Mouse (Mus musculus) leukemia stem cell, adult 10-12 weeks (primary cell): ENCODE data around the gene Spata31. TPM values are rescaled to one million over a fixed set of nuclear protein-coding genes. Genes with fewer than 3 reads are reported as not detected.

Experiments
- polyA plus RNA-seq: library from polyadenylated mRNA; stranded (reverse); fragments of >175 nt; gene quantifications from 2 replicates; pipeline ENCODE4 v1.2.3, GENCODE M21; 2012; ENCODE audit warnings: low replicate concordance

Gene Spata31
- polyA plus RNA-seq: not detected in 2 replicates

GRCm38 (mm10) chr13:64917191-64917590 lies at the start of gene Spata31:
TSS of gene Spata31 (plus strand) at chr13:64917406.

GRCm38 (mm10) chr13:64903585-64904208 lies 13.5 kb upstream of the Spata31 start, which contains the start of gene Cntnap3:
TSS of gene Cntnap3 (minus strand) at chr13:64903955.

Other genes starting within 250 kb of the Spata31 start
- gene Cntnap3, start 13.5 kb upstream of the Spata31 start, polyA plus RNA-seq: not detected in 2 replicates
- gene Spata31d1c, start 115.7 kb downstream of the Spata31 start, polyA plus RNA-seq: not detected in 2 replicates
- gene Prss47, start 135.4 kb downstream of the Spata31 start, polyA plus RNA-seq: not detected in 2 replicates
- 9.8 and 23.7 TPM in 2 replicates for gene Mfsd14b, start 195.6 kb downstream of the Spata31 start, polyA plus RNA-seq
- gene Olfr465-ps1, start 220.7 kb downstream of the Spata31 start, polyA plus RNA-seq: not detected in 2 replicates
- not detected in 2 replicates for gene Olfr466, start 232.8 kb downstream of the Spata31 start, polyA plus RNA-seq